Mouse (Mus musculus): ENCODE measurements around the gene Ncoa3. TPM values are rescaled to one million over a fixed set of nuclear protein-coding genes. Genes with fewer than 3 reads are reported as not detected.

Gene Ncoa3
- polyA plus RNA-seq, 1 experiment from 2014 or later = 15.5 TPM

GRCm38 (mm10) chr2:166045549-166046501 is 53.4 kb downstream of the Ncoa3 start:
- Histone ChIP-seq H3K36me3 (ENCODE audit: control insufficient read depth, insufficient read depth, low read length) (0 out of 2 replicates have a peak, but pooled peaks cover 2% of the 10 kb centered on the region), H3K4me1 (ENCODE audit: control insufficient read depth, insufficient read depth, low read length) (peaks cover 5% of the 10 kb centered on the region; the same call in 1 of the 2 replicates), H3K9ac (ENCODE audit: low read depth, low read length) (no peak overlapping the region), H3K4me3 (ENCODE audit: low read depth, low read length) (no peak overlapping the region), H3K4me2 (ENCODE audit: low read length) (no peak overlapping the region), H3K27me3 (ENCODE audit: control insufficient read depth, insufficient read depth, low read depth, low read length) (no peaks in the 10 kb centered on the region), H3K27ac (ENCODE audit: low read length) (no peak overlapping the region), H3K9me3 (replicated peaks; ENCODE audit: control insufficient read depth, low read length, poor library complexity, severe bottlenecking) (no peaks in the 10 kb centered on the region)
- 68% methylated on average over 10 of the region's 10 CpGs for WGBS
- peak; percentile 56; the same call in 1 of the 2 replicates for ATAC-seq

- no peak overlapping the region for H3K4me3 ChIP-seq (ENCODE audit: low read depth, low read length)
- no peaks in the 10 kb centered on the region for H3K27me3 ChIP-seq (ENCODE audit: control insufficient read depth, insufficient read depth, low read depth, low read length)
- H3K4me1 ChIP-seq (ENCODE audit: control insufficient read depth, insufficient read depth, low read length) = no peaks in the 10 kb centered on the region
- 95% methylated on average over 4 of the region's 4 CpGs for WGBS
- H3K9me3 ChIP-seq (replicated peaks; ENCODE audit: control insufficient read depth, low read length, poor library complexity, severe bottlenecking) = no peaks in the 10 kb centered on the region
- peaks cover 11% of the 10 kb centered on the region; the same call in 1 of the 2 replicates for H3K36me3 ChIP-seq (ENCODE audit: control insufficient read depth, insufficient read depth, low read length)
- no peak overlapping the region for H3K27ac ChIP-seq (ENCODE audit: low read length)
- H3K4me2 ChIP-seq (ENCODE audit: low read length) = no peak overlapping the region
- ATAC-seq = no peak
- no peak overlapping the region for H3K9ac ChIP-seq (ENCODE audit: low read depth, low read length)
These were observed 55.5 kb downstream of the Ncoa3 start for GRCm38 (mm10) chr2:166047931-166048330.

GRCm38 (mm10) chr2:166048852-166049251 is 56.4 kb downstream of the Ncoa3 start:
- H3K4me1 ChIP-seq (ENCODE audit: control insufficient read depth, insufficient read depth, low read length) = no peaks in the 10 kb centered on the region
- 89% methylated on average over 7 of the region's 7 CpGs for WGBS
- peaks cover 11% of the 10 kb centered on the region; the same call in 1 of the 2 replicates for H3K36me3 ChIP-seq (ENCODE audit: control insufficient read depth, insufficient read depth, low read length)
- H3K4me3 ChIP-seq (ENCODE audit: low read depth, low read length) = no peak overlapping the region
- no peak for ATAC-seq
- H3K9me3 ChIP-seq (replicated peaks; ENCODE audit: control insufficient read depth, low read length, poor library complexity, severe bottlenecking) = no peaks in the 10 kb centered on the region
- no peaks in the 10 kb centered on the region for H3K27me3 ChIP-seq (ENCODE audit: control insufficient read depth, insufficient read depth, low read depth, low read length)
- H3K9ac ChIP-seq (ENCODE audit: low read depth, low read length) = no peak overlapping the region
- H3K4me2 ChIP-seq (ENCODE audit: low read length) = no peak overlapping the region
- no peak overlapping the region for H3K27ac ChIP-seq (ENCODE audit: low read length)

- Histone ChIP-seq H3K27me3 (ENCODE audit: control insufficient read depth, insufficient read depth, low read depth, low read length) (no peaks in the 10 kb centered on the region), H3K4me3 (ENCODE audit: low read depth, low read length) (no peak overlapping the region), H3K27ac (ENCODE audit: low read length) (no peak overlapping the region), H3K9ac (ENCODE audit: low read depth, low read length) (no peak overlapping the region), H3K4me2 (ENCODE audit: low read length) (no peak overlapping the region), H3K4me1 (ENCODE audit: control insufficient read depth, insufficient read depth, low read length) (no peaks in the 10 kb centered on the region), H3K36me3 (ENCODE audit: control insufficient read depth, insufficient read depth, low read length) (peaks cover 26% of the 10 kb centered on the region), H3K9me3 (replicated peaks; ENCODE audit: control insufficient read depth, low read length, poor library complexity, severe bottlenecking) (no peaks in the 10 kb centered on the region)
- WGBS = 91% methylated on average over 17 of the region's 17 CpGs
- no peak for ATAC-seq
These were observed 59.0 kb downstream of the Ncoa3 start for GRCm38 (mm10) chr2:166051421-166051820.

GRCm38 (mm10) chr2:166051966-166052365 is 59.5 kb downstream of the Ncoa3 start:
- Histone ChIP-seq H3K4me3 (ENCODE audit: low read depth, low read length) (no peak overlapping the region), H3K4me1 (ENCODE audit: control insufficient read depth, insufficient read depth, low read length) (no peaks in the 10 kb centered on the region), H3K27me3 (ENCODE audit: control insufficient read depth, insufficient read depth, low read depth, low read length) (no peaks in the 10 kb centered on the region), H3K36me3 (ENCODE audit: control insufficient read depth, insufficient read depth, low read length) (peaks cover 26% of the 10 kb centered on the region), H3K9ac (ENCODE audit: low read depth, low read length) (no peak overlapping the region), H3K27ac (ENCODE audit: low read length) (no peak overlapping the region), H3K9me3 (replicated peaks; ENCODE audit: control insufficient read depth, low read length, poor library complexity, severe bottlenecking) (no peaks in the 10 kb centered on the region), H3K4me2 (ENCODE audit: low read length) (no peak overlapping the region)
- no peak for ATAC-seq
- 86% methylated on average over 7 of the region's 7 CpGs for WGBS

- 94% methylated on average over 14 of the region's 14 CpGs for WGBS
- H3K36me3 ChIP-seq (ENCODE audit: control insufficient read depth, insufficient read depth, low read length) = peaks cover 29% of the 10 kb centered on the region
These were observed 61.6 kb downstream of the Ncoa3 start for GRCm38 (mm10) chr2:166054002-166054539.

GRCm38 (mm10) chr2:166059684-166060423 is 67.4 kb downstream of the Ncoa3 start:
- ATAC-seq = no peak
- no peak overlapping the region for H3K9ac ChIP-seq (ENCODE audit: low read depth, low read length)

More at GRCm38 (mm10) chr2:166054002-166054539, 61.6 kb downstream of the Ncoa3 start:
- Histone ChIP-seq H3K4me2 (ENCODE audit: low read length) (no peak overlapping the region), H3K4me1 (ENCODE audit: control insufficient read depth, insufficient read depth, low read length) (no peaks in the 10 kb centered on the region), H3K9me3 (replicated peaks; ENCODE audit: control insufficient read depth, low read length, poor library complexity, severe bottlenecking) (no peaks in the 10 kb centered on the region), H3K4me3 (ENCODE audit: low read depth, low read length) (no peak overlapping the region), H3K9ac (ENCODE audit: low read depth, low read length) (no peak overlapping the region), H3K27me3 (ENCODE audit: control insufficient read depth, insufficient read depth, low read depth, low read length) (no peaks in the 10 kb centered on the region), H3K27ac (ENCODE audit: low read length) (no peak overlapping the region)
- no peak for ATAC-seq

GRCm38 (mm10) chr2:166062008-166062407 is 69.6 kb downstream of the Ncoa3 start:
- Histone ChIP-seq H3K36me3 (ENCODE audit: control insufficient read depth, insufficient read depth, low read length) (peaks cover 35% of the 10 kb centered on the region), H3K4me2 (ENCODE audit: low read length) (no peak overlapping the region), H3K4me1 (ENCODE audit: control insufficient read depth, insufficient read depth, low read length) (no peaks in the 10 kb centered on the region), H3K9me3 (replicated peaks; ENCODE audit: control insufficient read depth, low read length, poor library complexity, severe bottlenecking) (no peaks in the 10 kb centered on the region), H3K27ac (ENCODE audit: low read length) (no peak overlapping the region), H3K4me3 (ENCODE audit: low read depth, low read length) (no peak overlapping the region), H3K27me3 (ENCODE audit: control insufficient read depth, insufficient read depth, low read depth, low read length) (no peaks in the 10 kb centered on the region), H3K9ac (ENCODE audit: low read depth, low read length) (no peak overlapping the region)
- 92% methylated on average over 1 of the region's 1 CpGs for WGBS
- no peak for ATAC-seq

More at GRCm38 (mm10) chr2:166059684-166060423, 67.4 kb downstream of the Ncoa3 start:
- no peak overlapping the region for H3K4me3 ChIP-seq (ENCODE audit: low read depth, low read length)
- H3K27me3 ChIP-seq (ENCODE audit: control insufficient read depth, insufficient read depth, low read depth, low read length) = no peaks in the 10 kb centered on the region
- no peaks in the 10 kb centered on the region for H3K9me3 ChIP-seq (replicated peaks; ENCODE audit: control insufficient read depth, low read length, poor library complexity, severe bottlenecking)
- WGBS = 73% methylated on average over 7 of the region's 7 CpGs
- peaks cover 30% of the 10 kb centered on the region for H3K36me3 ChIP-seq (ENCODE audit: control insufficient read depth, insufficient read depth, low read length)
- H3K27ac ChIP-seq (ENCODE audit: low read length) = no peak overlapping the region
- no peaks in the 10 kb centered on the region for H3K4me1 ChIP-seq (ENCODE audit: control insufficient read depth, insufficient read depth, low read length)
- no peak overlapping the region for H3K4me2 ChIP-seq (ENCODE audit: low read length)
